Mouse (Mus musculus) cortical plate, adult 2 months (tissue): ENCODE measurements around the gene Rap1a.

ENCODE experiments used
- CTCF ChIP-seq: fragments of 200-500 bp; IDR thresholded peaks from 2 replicates; pipeline ENCODE4 v1.5.1; 2011; ENCODE audit warnings: mild to moderate bottlenecking, control low read depth, low read length; ENCODE audit not compliant: insufficient read depth; ENCODE audit errors: extremely low read depth
- POLR2A ChIP-seq: fragments of 200-500 bp; IDR thresholded peaks from 2 replicates; pipeline ENCODE4 v1.6.1; 2011; ENCODE audit warnings: mild to moderate bottlenecking, low read length, control low read depth; ENCODE audit not compliant: insufficient read depth; ENCODE audit errors: extremely low read depth

DNA sequence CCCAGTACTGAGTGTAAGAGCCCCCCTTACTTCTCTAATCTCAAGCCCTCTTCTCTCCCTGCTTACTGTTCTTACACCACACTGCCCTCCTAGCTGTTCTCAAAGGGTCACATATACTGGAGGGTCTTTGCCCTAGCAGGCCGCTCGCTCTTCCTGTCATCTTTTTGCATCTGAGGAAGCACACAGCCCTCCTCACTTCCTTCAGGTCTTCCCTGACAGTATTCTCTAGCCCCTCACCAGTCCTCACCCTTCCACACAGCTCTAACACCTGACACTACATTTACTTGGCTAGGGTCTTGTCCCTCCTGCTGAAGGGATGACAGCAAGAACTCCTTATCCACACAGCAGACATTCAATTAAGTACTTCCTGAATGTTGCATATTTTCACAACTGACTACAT, 2.4 kb downstream of the Rap1a start:
- TF ChIP-seq CTCF (no peak), POLR2A (no peak)
